Mouse (Mus musculus): ENCODE data around the gene Olig2.

Gene Olig2

DNA sequence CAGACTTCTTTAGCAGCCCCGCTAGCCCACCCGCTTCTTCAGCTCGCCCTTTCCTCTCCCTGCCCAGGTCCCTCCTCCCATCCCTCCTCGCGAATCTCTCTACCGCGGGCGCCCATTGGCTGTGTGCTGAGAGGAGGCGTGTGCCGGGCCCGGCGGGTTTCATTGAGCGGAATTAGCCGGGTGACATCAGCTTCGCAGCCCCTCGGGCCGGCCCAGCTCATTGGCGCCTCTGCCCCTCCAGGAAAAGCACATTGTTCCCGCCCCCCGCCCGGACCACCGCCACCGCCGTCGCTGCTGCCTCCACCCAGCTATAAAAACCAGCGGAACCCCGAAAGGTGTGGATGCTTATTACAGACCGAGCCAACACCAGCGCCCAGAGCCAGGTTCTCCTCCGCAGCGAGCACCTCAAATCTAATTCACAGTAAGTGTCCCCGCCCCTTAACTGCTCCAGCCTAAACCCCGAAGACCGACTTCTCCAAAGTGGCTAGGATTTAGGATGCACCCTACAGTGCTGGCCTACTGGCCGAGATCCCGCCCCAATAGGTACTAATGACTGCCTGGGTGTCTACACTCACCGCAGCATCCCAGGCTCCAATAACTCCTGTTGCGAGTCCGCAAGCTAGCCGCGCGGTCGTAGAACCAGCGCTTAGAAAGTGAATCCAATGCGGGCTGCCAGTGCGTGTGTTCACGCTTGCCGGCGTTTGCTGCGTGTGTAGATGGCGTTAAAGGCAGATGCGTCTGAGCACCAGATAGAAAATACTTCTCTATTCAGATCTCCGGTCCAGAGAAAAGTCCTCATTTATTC is at the start of gene Olig2:
Gene Olig2 (plus strand): TSS at position 225 of the 805 bp plus-strand sequence.
- DNase-seq = no peak

DNA sequence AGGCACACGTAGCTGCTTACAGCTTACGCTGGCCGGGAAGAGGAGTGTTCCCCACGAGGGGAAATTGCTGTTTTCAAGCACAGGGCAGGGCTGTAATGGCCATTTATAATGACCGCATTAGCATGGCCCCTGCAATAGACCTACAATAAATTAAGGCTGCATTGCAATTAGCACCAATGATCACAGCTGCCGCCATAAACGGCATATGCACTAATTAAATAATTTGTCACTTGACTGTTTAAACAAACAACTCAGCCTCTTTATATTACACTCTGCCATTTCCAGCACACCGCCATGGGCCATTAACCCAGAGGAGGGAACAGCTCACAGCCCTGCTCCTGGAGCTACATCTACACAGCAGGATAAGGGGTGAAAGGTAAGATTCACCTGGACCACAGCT is 49.4 kb upstream of the Olig2 start:
- DNase-seq = no peak

DNA sequence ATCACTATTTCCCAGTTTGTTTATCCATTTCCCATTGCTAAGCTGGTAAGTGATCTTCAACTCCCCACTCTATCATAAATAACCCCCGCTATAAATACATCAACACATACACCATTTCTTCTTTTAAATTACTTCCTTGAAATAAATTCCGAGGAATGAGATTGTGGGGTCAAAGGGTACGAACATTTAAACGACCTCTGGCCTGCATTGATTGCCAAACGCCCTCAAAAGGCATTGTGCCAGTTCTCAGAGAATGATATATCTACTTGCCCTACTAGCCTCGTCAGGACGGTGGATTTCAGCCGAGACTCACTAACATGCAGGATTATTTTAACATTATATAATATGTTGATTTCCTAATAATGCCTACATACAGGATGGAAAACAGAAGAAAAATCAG is 38.2 kb upstream of the Olig2 start:
- DNase-seq = no peak

DNA sequence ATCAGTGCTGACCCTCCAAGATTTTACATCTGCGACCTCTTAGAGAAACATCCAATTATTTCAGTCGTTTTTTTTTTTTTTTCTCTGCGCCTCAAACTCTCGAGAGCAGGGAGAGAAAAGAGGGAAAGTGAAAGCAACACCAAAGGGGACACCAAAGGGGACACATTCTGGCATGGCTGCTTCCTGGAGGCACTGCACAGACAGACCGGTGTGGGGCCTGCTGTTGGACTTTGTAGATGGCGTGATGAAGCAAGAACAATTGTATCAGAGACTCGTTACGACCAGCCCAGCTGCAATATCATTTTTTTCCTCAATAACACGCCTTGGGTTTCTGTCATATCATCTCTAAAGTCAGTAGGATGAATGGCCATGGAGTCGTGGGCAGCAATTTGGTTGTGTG is 37.6 kb upstream of the Olig2 start:
- no peak for DNase-seq

DNA sequence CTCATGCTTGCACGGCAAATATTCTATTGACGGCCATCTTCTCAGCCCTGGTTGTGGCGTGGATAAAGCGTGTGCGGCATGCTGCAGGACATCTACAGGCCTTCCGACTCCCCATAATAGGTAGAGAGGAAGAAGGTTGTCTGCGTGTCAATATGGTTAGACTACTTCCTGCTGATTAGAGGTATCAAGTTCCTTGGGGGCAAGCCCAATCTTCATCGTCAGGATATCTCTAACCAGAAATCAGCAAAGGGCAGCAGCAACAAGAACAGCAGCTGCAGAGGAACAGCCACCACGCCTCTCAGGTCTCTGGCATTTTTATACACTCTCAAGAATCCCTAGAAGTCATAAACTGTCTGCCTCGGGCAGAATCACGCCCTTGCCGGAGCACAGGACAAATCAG is 37.0 kb upstream of the Olig2 start:
- no peak for DNase-seq

DNA sequence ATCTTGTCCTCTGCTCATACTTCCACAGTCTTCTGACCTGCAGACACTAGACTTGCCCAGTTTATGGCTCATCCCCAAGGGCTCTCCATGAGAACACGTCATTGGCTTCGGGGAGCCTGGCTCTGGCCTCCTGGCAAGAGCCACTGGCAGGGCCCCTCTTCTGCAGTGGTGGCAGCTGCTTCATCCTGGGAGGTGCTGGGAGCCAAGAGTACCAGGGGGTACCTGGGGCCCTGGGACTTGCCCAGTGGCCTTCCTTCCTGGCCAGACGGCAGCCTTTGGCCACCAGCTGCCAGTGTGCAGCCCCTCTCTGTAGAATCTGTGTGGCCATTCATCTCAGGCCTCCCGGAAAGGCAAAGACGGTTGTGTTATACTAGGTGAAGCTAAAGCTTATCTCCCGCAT is 34.0 kb upstream of the Olig2 start:
- no peak for DNase-seq

DNA sequence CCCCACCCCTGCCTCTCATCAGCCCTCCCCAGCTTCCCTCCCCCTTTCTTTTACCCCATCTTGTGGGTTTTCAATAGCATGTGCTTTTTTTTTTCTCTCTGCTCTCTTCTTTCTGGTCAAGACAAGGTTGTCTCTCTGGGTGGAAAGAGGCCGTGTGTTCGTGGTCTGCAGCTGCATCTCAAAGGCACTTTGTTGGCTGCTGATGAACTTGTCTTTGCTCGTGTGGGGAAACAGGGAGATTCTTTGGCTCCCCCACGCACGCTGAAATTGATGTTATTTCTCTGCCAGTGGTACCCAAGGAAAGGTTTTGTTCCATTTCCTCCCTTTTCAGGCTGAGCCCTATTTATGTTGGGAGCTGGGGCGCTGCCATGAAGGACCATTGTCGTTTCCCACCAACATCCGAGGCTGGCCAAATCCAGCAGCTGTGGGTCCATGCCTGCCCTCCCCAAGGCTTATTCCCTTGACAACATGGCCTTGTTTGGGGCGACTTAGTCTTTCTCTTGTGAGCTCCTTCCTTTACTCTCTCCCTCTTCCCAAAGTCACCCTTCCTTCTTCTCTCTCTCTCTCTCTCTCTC is 33.5 kb upstream of the Olig2 start:
- no peak for DNase-seq

DNA sequence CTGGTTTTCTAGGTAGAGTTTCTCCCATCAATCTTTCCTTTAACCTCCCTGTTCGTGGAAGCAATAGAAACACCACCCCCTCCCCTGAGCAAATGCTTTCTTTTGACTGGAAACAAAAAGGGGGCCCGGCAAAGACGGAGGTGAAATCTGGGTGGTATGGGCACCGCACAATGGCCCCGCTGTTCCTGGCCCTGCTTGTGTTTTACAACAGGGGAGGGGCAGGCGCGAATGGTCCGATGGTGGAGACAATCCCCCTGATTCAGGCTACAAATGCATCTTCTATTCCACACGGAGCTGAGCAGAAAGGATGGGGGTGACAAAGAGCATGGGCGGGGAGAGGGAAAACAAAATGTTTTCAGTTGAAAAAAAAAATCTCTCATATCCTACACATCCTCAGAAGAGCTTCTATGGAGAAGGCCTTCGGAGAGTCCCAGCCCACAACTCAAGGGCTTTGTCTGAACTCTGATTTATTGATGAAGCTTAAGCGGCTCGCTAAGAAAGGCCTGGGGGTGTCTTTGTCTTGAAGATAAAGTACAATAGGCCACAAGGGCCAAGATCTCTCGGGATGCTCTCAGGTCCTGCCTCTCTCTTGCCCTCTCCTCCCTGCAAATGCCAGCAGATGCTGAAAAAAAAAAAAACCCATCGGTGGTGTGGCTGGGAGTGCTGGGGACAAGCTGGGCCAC is 32.4 kb upstream of the Olig2 start:
- no peak for DNase-seq

DNA sequence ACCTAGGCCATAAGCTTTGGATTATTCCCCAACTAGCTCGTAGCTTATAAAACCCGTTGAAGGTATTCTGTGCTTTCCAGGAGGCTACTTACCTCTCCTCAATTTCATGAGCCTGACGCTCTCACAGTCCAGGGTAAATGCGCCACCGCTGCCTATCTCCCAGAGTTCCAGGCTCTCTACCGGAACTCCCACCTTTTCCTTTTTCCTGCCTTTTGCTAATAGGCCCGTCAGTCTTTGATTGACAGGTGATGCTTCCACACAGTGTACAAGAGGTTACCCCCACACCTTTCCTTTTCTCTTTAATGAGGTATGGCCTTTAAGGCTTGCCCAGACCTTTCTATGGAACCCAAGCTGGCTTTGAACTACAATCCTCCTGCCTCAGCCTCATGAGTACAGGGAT is 25.4 kb upstream of the Olig2 start:
- no peak for DNase-seq

DNA sequence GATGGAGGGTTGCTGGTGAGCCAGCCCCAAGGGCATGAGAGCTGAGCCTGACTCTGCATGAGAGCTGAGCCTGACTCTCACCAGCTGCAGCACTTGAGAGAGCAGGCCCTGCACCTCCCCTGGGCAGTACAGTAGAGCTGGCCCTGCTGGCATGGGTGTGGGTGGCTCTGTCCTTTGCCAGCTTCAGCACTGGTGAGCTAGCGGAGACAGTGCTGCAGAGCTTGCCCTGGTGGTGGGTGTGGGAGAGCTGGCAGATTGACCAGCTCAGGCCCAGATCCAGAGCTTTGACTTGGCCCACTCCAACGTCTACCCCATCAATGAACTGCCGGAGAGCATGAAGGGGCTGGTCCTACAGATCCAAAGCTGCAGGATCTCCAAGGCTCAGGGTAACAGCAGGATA is 22.3 kb upstream of the Olig2 start:
- no peak for DNase-seq

DNA sequence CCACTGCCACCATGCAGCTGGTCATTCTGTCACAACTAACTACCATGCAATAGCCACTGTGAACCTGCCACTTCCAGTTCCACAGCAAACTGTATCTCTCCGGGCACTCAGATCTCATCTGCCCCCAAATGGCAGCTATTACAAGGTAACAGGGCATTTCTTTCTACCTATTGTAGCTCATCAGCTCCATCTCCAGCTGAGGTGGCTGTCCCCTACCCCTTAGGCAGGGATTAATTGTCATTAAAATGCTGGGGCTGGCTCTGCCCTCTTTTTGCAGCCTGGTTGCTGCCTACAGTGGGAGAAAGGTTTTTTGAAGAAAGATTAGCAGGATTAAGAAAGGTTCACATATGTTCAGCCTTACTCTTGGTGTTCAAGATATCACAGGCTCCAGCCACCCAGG is 18.9 kb upstream of the Olig2 start:
- no peak for DNase-seq

DNA sequence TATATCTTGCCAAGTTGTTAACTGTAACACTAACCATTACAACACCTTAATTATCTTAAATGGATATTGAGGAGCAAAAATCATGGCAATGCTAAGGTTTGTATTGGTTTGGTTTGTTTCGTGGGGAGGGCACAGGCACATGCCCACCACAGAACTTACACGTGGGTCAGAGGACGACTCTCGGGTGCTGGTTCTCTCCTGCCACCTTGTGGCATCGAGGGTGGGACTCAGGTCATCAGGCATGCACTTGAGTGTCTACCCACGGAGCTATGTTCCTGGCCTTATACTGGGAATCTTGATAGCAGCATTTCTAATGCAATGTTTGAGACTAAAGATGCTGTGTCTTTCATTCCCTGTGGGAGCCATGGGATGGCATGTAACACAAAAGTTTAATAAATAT is 8.2 kb upstream of the Olig2 start:
- no peak for DNase-seq

DNA sequence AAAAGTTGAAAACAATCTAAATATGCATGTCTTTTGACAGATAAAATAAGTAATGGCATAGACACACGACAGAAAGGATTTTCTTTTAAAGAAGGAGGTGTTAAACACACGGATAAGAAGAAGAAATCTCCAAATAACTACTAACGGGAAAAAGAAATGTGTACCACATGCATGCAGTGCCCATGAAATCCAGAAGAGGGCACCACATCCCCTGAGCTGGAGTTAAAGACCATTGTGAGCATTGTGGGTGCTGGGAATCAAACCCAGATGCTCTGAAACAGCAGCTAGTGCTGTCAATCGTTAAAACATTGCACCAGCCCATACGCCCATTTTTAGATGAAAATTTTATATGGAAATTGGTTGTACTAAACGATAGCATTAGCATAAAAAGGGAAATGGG is 7.3 kb upstream of the Olig2 start:
- DNase-seq = no peak

DNA sequence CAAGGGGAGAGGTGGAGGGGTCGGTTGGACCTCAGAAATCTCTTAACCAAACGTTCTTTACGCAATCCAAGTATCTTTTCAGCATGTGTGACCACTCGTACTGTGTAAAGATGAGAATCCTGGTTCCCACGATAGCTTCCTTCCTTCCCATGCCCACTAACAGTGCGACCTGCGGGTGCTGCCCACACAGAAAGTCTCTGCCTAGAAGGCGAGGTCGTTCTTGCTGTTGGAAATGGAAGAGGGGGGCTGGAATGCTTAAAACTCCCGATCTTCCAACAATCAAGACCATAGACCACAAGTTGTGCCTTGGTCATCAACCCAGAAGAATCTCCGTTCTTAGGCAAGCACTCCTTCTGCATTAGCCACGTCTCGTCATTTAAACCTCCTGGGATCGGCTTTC is 6.0 kb upstream of the Olig2 start:
- no peak for DNase-seq

DNA sequence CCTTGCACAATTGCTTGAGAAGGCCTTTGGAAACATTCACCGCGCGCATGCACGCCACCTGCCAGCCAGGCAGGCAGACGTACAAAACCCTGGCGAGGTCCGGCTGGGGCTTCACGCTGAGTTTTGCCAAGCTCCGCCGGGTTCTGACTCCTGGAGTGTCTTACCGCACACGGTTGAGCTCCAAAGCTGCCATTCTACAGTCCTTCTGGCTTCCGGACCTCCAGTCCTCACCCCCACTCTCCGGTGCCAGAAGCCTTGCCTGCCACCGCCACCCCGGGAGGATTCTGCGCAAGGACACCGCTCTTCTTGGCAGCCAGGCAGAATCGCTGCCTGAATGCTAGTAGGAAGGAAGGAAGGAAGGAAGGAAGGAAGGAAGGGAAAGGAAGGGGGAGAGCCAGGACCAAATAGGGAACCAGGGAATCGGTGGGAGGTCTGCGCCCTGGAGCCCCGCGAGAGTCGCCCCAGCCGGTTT is 3.0 kb upstream of the Olig2 start:
- no peak for DNase-seq

DNA sequence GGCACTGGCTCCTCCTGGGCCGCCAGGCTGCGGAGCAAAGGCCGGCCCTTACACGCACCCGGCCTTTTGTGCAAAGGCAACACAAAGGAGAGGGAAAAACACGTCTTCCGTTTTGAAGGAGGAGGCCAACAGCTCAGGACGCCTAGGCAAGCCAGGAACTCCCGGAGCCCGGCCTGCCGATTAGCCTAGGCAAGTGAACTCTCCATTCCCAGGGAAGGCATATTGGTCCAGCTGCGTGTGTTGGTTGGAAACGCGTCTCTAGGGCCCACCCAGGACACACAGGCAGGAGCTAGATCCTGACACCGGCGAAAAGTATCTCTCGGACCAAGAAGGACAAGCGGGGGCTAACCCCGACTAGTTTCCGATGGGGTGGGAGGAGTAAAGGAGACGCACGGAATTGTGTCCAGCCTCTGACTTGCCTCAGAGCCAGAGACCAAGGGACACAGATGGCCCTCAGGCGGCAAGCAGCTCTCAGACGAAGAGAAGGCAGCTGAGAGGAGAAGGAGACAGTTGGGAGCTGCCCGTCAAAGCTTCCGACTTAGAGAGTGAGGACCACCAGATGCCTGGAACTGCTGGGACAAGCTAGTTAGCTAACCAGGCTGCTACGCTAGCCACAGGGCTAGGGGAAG is 2.5 kb upstream of the Olig2 start:
- no peak for DNase-seq

DNA sequence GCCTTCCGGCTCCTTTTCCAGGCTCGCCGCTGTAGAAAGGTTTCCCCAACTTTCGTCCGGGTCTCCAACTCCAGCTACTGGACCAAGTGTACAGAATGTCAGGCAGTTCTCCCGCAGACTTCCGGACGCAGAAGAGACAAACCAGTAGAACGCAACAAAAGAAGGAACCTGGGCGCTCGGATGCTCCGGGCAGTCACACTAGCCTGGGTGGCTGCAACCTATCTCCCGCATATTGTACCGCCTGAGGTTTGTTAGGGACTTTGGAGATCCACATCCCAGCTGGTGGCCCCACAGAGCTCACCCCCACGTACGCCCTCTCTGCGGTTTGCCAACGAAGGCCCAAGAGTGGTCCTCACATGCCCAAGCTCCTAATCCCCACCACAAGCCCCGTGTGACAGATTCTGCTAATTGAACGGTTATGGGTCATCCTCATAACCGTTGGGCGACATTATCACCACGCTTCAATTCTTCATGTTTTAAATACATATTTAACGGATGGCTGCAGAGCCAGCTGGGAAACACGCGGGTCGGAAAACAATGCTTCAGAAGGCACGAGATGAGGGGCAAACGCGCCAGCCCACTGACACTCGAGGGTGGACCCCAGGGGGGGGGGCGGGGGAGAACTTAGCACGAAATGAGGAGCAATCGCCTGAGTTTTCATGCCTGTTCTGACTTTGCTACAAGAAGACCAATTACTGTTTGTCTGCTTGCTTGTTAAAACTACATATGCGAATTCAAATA is 1.8 kb upstream of the Olig2 start:
- DNase-seq = no peak

DNA sequence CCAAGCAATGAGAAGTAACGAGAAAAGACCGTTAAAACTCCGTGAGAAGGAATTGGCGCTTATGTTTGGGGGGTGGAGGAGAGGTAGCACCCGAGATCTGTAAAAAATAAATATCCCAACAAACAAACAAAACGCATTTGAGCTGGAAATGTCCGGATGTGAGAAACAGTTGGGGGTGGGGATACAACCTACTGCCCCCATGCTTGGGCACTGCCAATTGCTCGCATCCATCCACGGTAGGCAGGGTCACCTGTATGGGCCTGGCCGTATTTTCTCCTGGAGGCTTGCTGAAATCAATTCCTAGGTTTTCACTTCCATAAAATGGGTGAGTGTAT is 1.2 kb upstream of the Olig2 start:
- DNase-seq = no peak

DNA sequence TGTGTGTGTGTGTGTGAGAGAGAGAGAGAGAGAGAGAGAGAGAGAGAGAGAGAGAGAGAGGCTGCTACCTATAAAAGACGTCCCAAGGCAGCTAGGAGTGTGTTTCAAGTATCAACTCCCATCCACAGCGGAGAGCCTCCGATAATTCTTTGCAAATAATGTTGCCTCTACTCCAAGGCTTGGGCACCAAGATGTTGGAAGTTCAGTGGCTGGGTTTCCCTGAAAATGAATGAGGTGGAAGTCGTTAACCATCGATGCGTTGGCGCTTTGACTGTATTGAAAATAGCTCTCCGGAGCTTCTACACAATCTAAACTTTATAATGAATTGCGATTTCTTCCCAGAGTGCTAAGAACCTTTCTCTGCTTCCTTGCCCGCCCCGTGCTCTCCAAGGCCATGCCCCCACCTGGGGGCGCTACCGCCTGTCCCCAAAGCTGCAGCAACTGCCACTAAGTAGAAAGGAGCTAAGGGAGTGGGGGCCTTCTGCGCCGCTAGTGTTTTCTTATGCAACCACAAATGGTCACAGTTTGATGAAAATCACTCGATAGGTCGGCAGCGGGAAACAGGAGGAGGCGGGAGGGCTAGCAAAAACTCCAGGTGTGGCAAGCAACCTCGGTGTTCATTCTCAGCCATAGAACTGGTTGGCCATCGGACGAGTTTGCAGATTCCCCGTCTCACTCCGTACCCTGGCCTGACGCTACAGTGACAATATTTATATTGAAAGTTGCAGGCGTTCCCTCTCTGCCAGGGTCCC is 600 bp upstream of the Olig2 start:
- no peak for DNase-seq

DNA sequence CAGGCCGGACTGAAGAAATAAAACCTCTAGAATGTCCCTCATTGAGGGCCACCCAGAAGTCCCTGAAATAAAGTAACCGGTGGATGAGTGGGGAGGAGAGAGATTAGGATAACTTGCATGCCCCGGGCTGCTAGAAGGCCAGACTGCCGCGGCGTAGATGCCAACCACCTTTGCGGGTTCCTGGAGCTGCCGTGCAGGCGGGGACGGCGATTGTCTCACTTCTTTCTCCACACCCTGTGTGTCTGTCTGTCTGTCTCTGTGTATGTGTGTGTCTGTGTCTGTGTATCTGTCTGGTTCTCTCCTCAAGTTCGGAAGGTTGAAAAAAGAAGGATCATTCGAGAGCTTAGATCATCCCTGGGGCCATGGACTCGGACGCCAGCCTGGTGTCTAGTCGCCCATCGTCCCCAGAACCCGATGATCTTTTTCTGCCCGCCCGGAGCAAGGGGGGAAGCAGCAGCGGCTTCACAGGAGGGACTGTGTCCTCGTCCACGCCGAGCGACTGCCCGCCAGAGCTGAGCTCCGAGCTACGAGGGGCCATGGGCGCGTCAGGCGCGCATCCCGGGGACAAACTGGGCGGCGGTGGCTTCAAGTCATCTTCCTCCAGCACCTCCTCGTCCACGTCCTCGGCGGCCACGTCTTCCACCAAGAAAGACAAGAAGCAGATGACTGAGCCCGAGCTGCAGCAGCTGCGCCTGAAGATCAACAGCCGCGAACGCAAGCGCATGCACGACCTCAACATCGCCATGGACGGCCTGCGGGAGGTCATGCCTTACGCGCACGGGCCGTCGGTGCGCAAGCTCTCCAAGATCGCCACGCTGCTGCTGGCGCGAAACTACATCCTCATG is 1.0 kb downstream of the Olig2 start:
- DNase-seq = no peak

All from cerebellum, adult 9-10 months (tissue).